Mouse (Mus musculus) left cerebral cortex, adult 2 months (tissue): ENCODE results near the gene Rfk. TPM values are rescaled to one million over a fixed set of nuclear protein-coding genes. Genes with fewer than 3 reads are reported as not detected.

Experiments used
- DNase-seq, 2 experiments: peaks; one replicate each; pipeline ENCODE4 v3.0.0; 2021 to 2022; ENCODE audit warnings: low spot score in 2 of 2, mixed read lengths in 1 of 2; ENCODE audit errors: extremely low spot score in 1 of 2
- H3K27ac ChIP-seq: fragments of 200-600 bp; 2 replicates; pipeline ENCODE4 v1.8.1; 2022
- H3K4me3 ChIP-seq: fragments of 200-600 bp; 2 replicates; pipeline ENCODE4 v1.8.1; 2022
- CTCF ChIP-seq: fragments of 200-600 bp; IDR thresholded peaks from 2 replicates; pipeline ENCODE4 v1.8.1; 2022; ENCODE audit warnings: antibody characterized with exemption, mild to moderate bottlenecking, moderate library complexity
- intact Hi-C: fragments of 180-260 bp; cut with DNase I; formaldehyde crosslinking; loops from one replicate; pipeline ENCODE4 v1.15.1; 2025
- total RNA-seq, 2 experiments: library from RNA; stranded (reverse); gene quantifications; 2 replicates each; pipeline ENCODE4 v1.2.3; 2021

The Rfk gene
- total RNA-seq, 2 experiments from 2014 or later, result 58.7 to 62.6 TPM

- intact Hi-C loops, result no loop called here
- DNase-seq, result no peak
- no peak overlapping the region for H3K27ac ChIP-seq
Measured at GRCm38 (mm10) chr19:17417855-17418254, 24.0 kb downstream of the Rfk start.

GRCm38 (mm10) chr19:17423306-17423705 is 29.5 kb downstream of the Rfk start:
- TF ChIP-seq CTCF, result no peak
- no peak for DNase-seq
- Histone ChIP-seq H3K4me3 (no peak overlapping the region), H3K27ac (no peak overlapping the region)
- intact Hi-C loops, result no loop called here

More at GRCm38 (mm10) chr19:17417855-17418254, 24.0 kb downstream of the Rfk start:
- TF ChIP-seq CTCF, result no peak
- H3K4me3 ChIP-seq, result no peak overlapping the region

GRCm38 (mm10) chr19:17427824-17428560 is 34.1 kb downstream of the Rfk start:
- intact Hi-C loops, result no loop called here
- H3K4me3 ChIP-seq, result no peak overlapping the region
- H3K27ac ChIP-seq, result no peak overlapping the region
- DNase-seq, result no peak
- TF ChIP-seq CTCF, result no peak

- no peak overlapping the region for H3K4me3 ChIP-seq
- no peak overlapping the region for H3K27ac ChIP-seq
- no peak for TF ChIP-seq CTCF
- no peak for DNase-seq
- intact Hi-C loops, result no loop called here
Measured at GRCm38 (mm10) chr19:17428561-17428914, 34.7 kb downstream of the Rfk start.

GRCm38 (mm10) chr19:17436651-17437050 is 42.8 kb downstream of the Rfk start:
- no peak overlapping the region for H3K4me3 ChIP-seq
- intact Hi-C loops, result no loop called here
- no peak for TF ChIP-seq CTCF
- no peak for DNase-seq
- H3K27ac ChIP-seq, result no peak overlapping the region

GRCm38 (mm10) chr19:17439476-17440189 is 45.8 kb downstream of the Rfk start:
- H3K4me3 ChIP-seq, result no peak overlapping the region
- DNase-seq, result no peak
- TF ChIP-seq CTCF, result no peak
- intact Hi-C loops, result no loop called here
- no peak overlapping the region for H3K27ac ChIP-seq

GRCm38 (mm10) chr19:17443581-17443980 is 49.7 kb downstream of the Rfk start:
- DNase-seq, result no peak
- intact Hi-C loops, result no loop called here
- H3K4me3 ChIP-seq, result no peak overlapping the region
- no peak overlapping the region for H3K27ac ChIP-seq
- TF ChIP-seq CTCF, result no peak

Other genes starting within 250 kb of the Rfk start
- 1 to 10 TPM; 2.1 to 2.4 TPM for gene Gcnt1, start 21.2 kb upstream of the Rfk start, total RNA-seq